Mouse (Mus musculus) ES-Bruce4 (cell line): ENCODE measurements around the gene Tmem239.

Experiments used
- CTCF ChIP-seq: IDR thresholded peaks from one replicate; pipeline ENCODE4 v1.8.1; 2011; ENCODE audit warnings: low read depth, low read length
- EP300 ChIP-seq: IDR thresholded peaks from 2 replicates; pipeline ENCODE4 v1.6.1; 2011; ENCODE audit warnings: low read depth, low read length; ENCODE audit not compliant: insufficient read depth
- POLR2A ChIP-seq: IDR thresholded peaks from one replicate; pipeline ENCODE4 v1.8.1; 2011; ENCODE audit warnings: low read length; ENCODE audit not compliant: insufficient read depth

- no peak for TF ChIP-seq CTCF
- no peak for TF ChIP-seq EP300
- no peak for TF ChIP-seq POLR2A
Observed at GRCm38 (mm10) chr2:130383205-130383604, 23.1 kb upstream of the Tmem239 start.
